ENCODE assay signal across 8 mouse cellular contexts in genomic region chr7:92630167-92630566, GRCm38 (mm10). TPM values are rescaled to one million over a fixed set of nuclear protein-coding genes. Genes with fewer than 3 reads are reported as not detected.
DNase-seq lines count a peak whose midpoint lies in the region.

No protein-coding gene starts in this region.

- DNase-seq in cerebellum, adult 18-20 months, result peak; percentile 10 to 33
- no peak for DNase-seq in cerebellum, adult 9-11 months
- peak; percentile 19 to 23 for DNase-seq in kidney, adult 8-10 months
- DNase-seq in kidney, adult 11 months, result no peak
- DNase-seq in ES-CJ7 (ENCODE audit: low read depth, low spot score), result peak; percentile 38
- peak; percentile 18 for DNase-seq in heart, postnatal 4 days
- DNase-seq in ovary, postnatal 14 days (ENCODE audit: low spot score), result no peak
- DNase-seq in frontal cortex, postnatal 10 days (ENCODE audit: low spot score in 2 of 2), result no peak

RNA-seq across cellular contexts. Expression of gene Ankrd42, which starts 6.8 kb away (rescaled TPM):
- total RNA-seq in heart, postnatal 4 days (2021), result 1 to 10 TPM; 2.0 to 2.3 TPM

RNA-seq across cellular contexts. Expression of gene Pcf11, which starts 39.6 kb away (rescaled TPM):
- total RNA-seq in heart, postnatal 4 days (2021), result 10 to 100 TPM; 38.7 to 38.9 TPM

Comparison
In these comparisons a context has a peak if more than half of its experiments do, and no peak if none do; other contexts are left out.
1. DNase-seq: peak in cerebellum, adult 18-20 months (2 of 2), kidney, adult 8-10 months (2 of 2), ES-CJ7 (single experiment) and heart, postnatal 4 days (single experiment); none in cerebellum, adult 9-11 months (single experiment), kidney, adult 11 months (single experiment), ovary, postnatal 14 days (single experiment) and frontal cortex, postnatal 10 days (0 of 2).